ENCODE assay signal across 11 mouse cellular contexts in the genomic region with DNA sequence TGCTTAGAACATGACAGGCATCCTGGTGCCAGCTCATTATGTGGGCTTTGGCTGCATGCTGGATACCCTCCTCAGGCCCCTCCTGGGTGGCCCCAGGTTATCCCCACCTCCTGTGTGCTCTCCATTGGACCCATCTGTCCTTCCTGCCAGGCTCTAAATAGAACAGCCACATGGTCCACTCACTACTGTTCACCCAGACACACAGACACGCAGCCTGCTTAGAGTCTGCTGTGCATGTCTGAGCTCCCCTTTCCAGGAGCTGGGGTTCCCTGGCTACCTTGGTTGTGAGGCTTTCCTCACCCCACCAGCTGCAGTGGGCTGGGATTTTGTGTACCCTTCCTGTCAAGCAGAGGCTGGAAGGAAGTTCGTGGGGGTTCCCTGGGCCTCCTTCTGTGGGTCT. TPM values are rescaled to one million over a fixed set of nuclear protein-coding genes. Genes with fewer than 3 reads are reported as not detected.
DNase-seq lines count a peak whose midpoint lies in the region; ATAC-seq and TF ChIP-seq lines count a peak whose summit lies in the region.
"Had no signal": no experiment of that assay in that cellular context is flagged by ENCODE, and none has a peak within 500 bp of the region (broad histone marks: within the 10 kb centered on the region; RNA-seq: fewer than 3 reads in every experiment).

No protein-coding gene starts in this region.

- peaks cover 11% of the 10 kb centered on the region for H3K4me1 ChIP-seq in forebrain, embryonic 16.5 days (replicated peaks; ENCODE audit: control insufficient read depth, insufficient read depth, low read length)
- peaks cover 20% of the 10 kb centered on the region for H3K4me1 ChIP-seq in forebrain, embryonic 15.5 days
- H3K4me1 ChIP-seq in hindbrain, embryonic 13.5 days (replicated peaks) = peaks cover 48% of the 10 kb centered on the region
- H3K4me1 ChIP-seq in hindbrain, embryonic 16.5 days (ENCODE audit: control insufficient read depth, insufficient read depth, low read depth, low read length) = peaks cover 19% of the 10 kb centered on the region
- H3K4me1 ChIP-seq in bone marrow macrophage, adult 2 months (ENCODE audit: control insufficient read depth, insufficient read depth, low read length) = peaks cover 41% of the 10 kb centered on the region
- H3K4me1 ChIP-seq in heart, postnatal 0 days (ENCODE audit: control insufficient read depth, insufficient read depth) = peaks cover 52% of the 10 kb centered on the region
- H3K4me1 ChIP-seq in liver, embryonic 12.5 days = peaks cover 59% of the 10 kb centered on the region

- no peaks in the 10 kb centered on the region for H3K36me3 ChIP-seq in forebrain, embryonic 16.5 days (ENCODE audit: control insufficient read depth, insufficient read depth)
- no peaks in the 10 kb centered on the region for H3K36me3 ChIP-seq in forebrain, embryonic 15.5 days
- H3K36me3 ChIP-seq in hindbrain, embryonic 13.5 days = peaks cover 8% of the 10 kb centered on the region; the same call in 1 of the 2 replicates
- H3K36me3 ChIP-seq in hindbrain, embryonic 16.5 days (ENCODE audit: control insufficient read depth, insufficient read depth, low read length) = no peaks in the 10 kb centered on the region
- H3K36me3 ChIP-seq in heart, postnatal 0 days (replicated peaks; ENCODE audit: control insufficient read depth, insufficient read depth, low read length) = peaks cover 8% of the 10 kb centered on the region; the same call in 1 of the 2 replicates
- peaks cover 4% of the 10 kb centered on the region; the same call in 1 of the 2 replicates for H3K36me3 ChIP-seq in liver, embryonic 12.5 days

- no peak overlapping the region for H3K9ac ChIP-seq in forebrain, embryonic 16.5 days (replicated peaks; ENCODE audit: low read depth, low read length)
- no peak overlapping the region for H3K9ac ChIP-seq in forebrain, embryonic 15.5 days (replicated peaks)
- H3K9ac ChIP-seq in hindbrain, embryonic 13.5 days = peak overlapping the region; percentile 51
- no peak overlapping the region for H3K9ac ChIP-seq in hindbrain, embryonic 16.5 days (ENCODE audit: low read depth, low read length)
- H3K9ac ChIP-seq in heart, postnatal 0 days (replicated peaks; ENCODE audit: low read depth, low read length) = no peak overlapping the region; the same call in 1 of the 2 replicates
- H3K9ac ChIP-seq in liver, embryonic 12.5 days = no peak overlapping the region

- no peaks in the 10 kb centered on the region for H3K27me3 ChIP-seq in forebrain, embryonic 16.5 days (replicated peaks; ENCODE audit: control insufficient read depth, insufficient read depth, low read length)
- H3K27me3 ChIP-seq in forebrain, embryonic 15.5 days = no peaks in the 10 kb centered on the region
- no peaks in the 10 kb centered on the region for H3K27me3 ChIP-seq in hindbrain, embryonic 13.5 days
- no peaks in the 10 kb centered on the region for H3K27me3 ChIP-seq in hindbrain, embryonic 16.5 days (replicated peaks; ENCODE audit: control insufficient read depth, insufficient read depth, low read length)
- no peaks in the 10 kb centered on the region for H3K27me3 ChIP-seq in heart, postnatal 0 days (ENCODE audit: control insufficient read depth, insufficient read depth, low read length)
- H3K27me3 ChIP-seq in liver, embryonic 12.5 days (replicated peaks) = no peaks in the 10 kb centered on the region

- TF ChIP-seq CTCF in bone marrow macrophage, adult 2 months (IDR thresholded peaks at IDR 0.05; ENCODE audit: low read depth, low read length) = no peak
- no peak for TF ChIP-seq CTCF in heart, postnatal 0 days (IDR thresholded peaks at IDR 0.05; ENCODE audit: low read depth)

- H3K4me3 ChIP-seq in forebrain, embryonic 16.5 days (replicated peaks; ENCODE audit: low read length) = no peak overlapping the region
- no peak overlapping the region for H3K4me3 ChIP-seq in forebrain, embryonic 15.5 days
- no peak overlapping the region for H3K4me3 ChIP-seq in hindbrain, embryonic 13.5 days
- no peak overlapping the region for H3K4me3 ChIP-seq in hindbrain, embryonic 16.5 days (ENCODE audit: low read length)
- H3K4me3 ChIP-seq in bone marrow macrophage, adult 2 months (ENCODE audit: insufficient read depth, low read length) = no peak overlapping the region
- no peak overlapping the region for H3K4me3 ChIP-seq in heart, postnatal 0 days (ENCODE audit: low read depth, low read length)
- no peak overlapping the region for H3K4me3 ChIP-seq in liver, embryonic 12.5 days

- 0 out of 2 replicates have a peak, but pooled peaks have one; percentile 18 for ATAC-seq in forebrain, embryonic 16.5 days
- ATAC-seq in forebrain, embryonic 15.5 days (replicated peaks) = no peak
- ATAC-seq in hindbrain, embryonic 13.5 days (ENCODE audit: low FRiP score) = no peak
- no peak for ATAC-seq in hindbrain, embryonic 16.5 days
- ATAC-seq in heart, postnatal 0 days (ENCODE audit: insufficient read depth, low read depth) = no peak
- no peak for ATAC-seq in liver, embryonic 12.5 days

- no peak overlapping the region for H3K27ac ChIP-seq in forebrain, embryonic 16.5 days (ENCODE audit: low read length)
- H3K27ac ChIP-seq in forebrain, embryonic 15.5 days (replicated peaks) = no peak overlapping the region
- 0 out of 2 replicates have a peak overlapping the region, but pooled peaks have one; percentile 18 for H3K27ac ChIP-seq in hindbrain, embryonic 13.5 days
- no peak overlapping the region for H3K27ac ChIP-seq in hindbrain, embryonic 16.5 days (ENCODE audit: low read depth, low read length)
- H3K27ac ChIP-seq in bone marrow macrophage, adult 2 months (ENCODE audit: insufficient read depth, low read depth, low read length) = 0 out of 2 replicates have a peak overlapping the region, but pooled peaks have one; percentile 4
- H3K27ac ChIP-seq in heart, postnatal 0 days (ENCODE audit: low read depth) = no peak overlapping the region; the same call in 1 of the 2 replicates
- no peak overlapping the region for H3K27ac ChIP-seq in liver, embryonic 12.5 days

- H3K4me2 ChIP-seq in forebrain, embryonic 16.5 days (ENCODE audit: low read length) = no peak overlapping the region
- H3K4me2 ChIP-seq in forebrain, embryonic 15.5 days (replicated peaks) = no peak overlapping the region
- H3K4me2 ChIP-seq in hindbrain, embryonic 13.5 days = no peak overlapping the region
- no peak overlapping the region for H3K4me2 ChIP-seq in hindbrain, embryonic 16.5 days (ENCODE audit: low read length)
- peak overlapping the region; percentile 8; the same call in 1 of the 2 replicates for H3K4me2 ChIP-seq in heart, postnatal 0 days (ENCODE audit: low read depth, low read length)
- no peak overlapping the region for H3K4me2 ChIP-seq in liver, embryonic 12.5 days
- H3K4me2 ChIP-seq: midbrain, embryonic 11.5 days had no signal

- H3K9me3 ChIP-seq in forebrain, embryonic 16.5 days (ENCODE audit: control insufficient read depth, low read length) = no peaks in the 10 kb centered on the region
- H3K9me3 ChIP-seq in forebrain, embryonic 15.5 days = no peaks in the 10 kb centered on the region
- no peaks in the 10 kb centered on the region for H3K9me3 ChIP-seq in hindbrain, embryonic 13.5 days
- H3K9me3 ChIP-seq in hindbrain, embryonic 16.5 days (ENCODE audit: control insufficient read depth, low read length) = no peaks in the 10 kb centered on the region
- no peaks in the 10 kb centered on the region for H3K9me3 ChIP-seq in heart, postnatal 0 days (replicated peaks; ENCODE audit: control insufficient read depth, low read length)
- H3K9me3 ChIP-seq in liver, embryonic 12.5 days (replicated peaks) = no peaks in the 10 kb centered on the region

- no peak for TF ChIP-seq EP300 in heart, postnatal 0 days (IDR thresholded peaks at IDR 0.05; ENCODE audit: low read depth)

- 46% methylated on average over 2 of the region's 2 CpGs for WGBS in forebrain, embryonic 16.5 days
- WGBS in forebrain, embryonic 15.5 days = 38% methylated on average over 2 of the region's 2 CpGs
- WGBS in hindbrain, embryonic 13.5 days = 52% methylated on average over 2 of the region's 2 CpGs
- 50% methylated on average over 2 of the region's 2 CpGs for WGBS in hindbrain, embryonic 16.5 days
- 22% methylated on average over 2 of the region's 2 CpGs for WGBS in heart, postnatal 0 days
- 35% methylated on average over 2 of the region's 2 CpGs for WGBS in liver, embryonic 12.5 days (ENCODE audit: insufficient replicate concordance)

- no peak for DNase-seq in heart, postnatal 0 days (ENCODE audit: low spot score)
- DNase-seq in cerebellum, adult 9-11 months = no peak
- DNase-seq: cerebellum, adult 11-12 months; kidney, adult 18-20 months had no signal

- TF ChIP-seq POLR2A in bone marrow macrophage, adult 2 months (IDR thresholded peaks at IDR 0.05; ENCODE audit: borderline replicate concordance, low read depth, low read length) = no peak

RNA-seq across cellular contexts. Expression of gene Rxra, which starts 56.8 kb away (rescaled TPM):
- polyA plus RNA-seq in forebrain, embryonic 16.5 days (2015; fragmentation: Nextera tagmentation; extraction: Ambion mirVana) = 2.4 and 3.4 TPM in 2 replicates
- 3.2 TPM in 2 replicates for polyA plus RNA-seq in forebrain, embryonic 15.5 days (2015; fragmentation: Nextera tagmentation; extraction: Ambion mirVana)
- 4.6 and 4.7 TPM in 2 replicates for polyA plus RNA-seq in hindbrain, embryonic 13.5 days (2015; fragmentation: Nextera tagmentation; extraction: Ambion mirVana)
- 3.4 and 4.0 TPM in 2 replicates for polyA plus RNA-seq in hindbrain, embryonic 16.5 days (2015; fragmentation: Nextera tagmentation; extraction: Ambion mirVana)
- 35.8 and 39.7 TPM in 2 replicates for polyA plus RNA-seq in bone marrow macrophage, adult 2 months (2012; ENCODE audit: insufficient read depth, insufficient read length, missing spikeins)
- 56.9 and 81.7 TPM in 2 replicates for total RNA-seq in heart, postnatal 0 days (2014; rRNA removed; ENCODE audit: low replicate concordance)
- 4.9 and 5.5 TPM in 2 replicates for polyA plus RNA-seq in heart, postnatal 0 days (2015; fragmentation: Nextera tagmentation; extraction: Ambion mirVana)
- 3.9 and 4.2 TPM in 2 replicates for polyA plus RNA-seq in liver, embryonic 12.5 days (2016; fragmentation: Nextera tagmentation; extraction: Ambion mirVana)

Comparison
In these comparisons a context has a peak if more than half of its experiments do, and no peak if none do; other contexts are left out.
1. H3K27ac ChIP-seq: peak in hindbrain, embryonic 13.5 days (single experiment) and bone marrow macrophage, adult 2 months (single experiment); none in forebrain, embryonic 16.5 days (single experiment), forebrain, embryonic 15.5 days (single experiment), hindbrain, embryonic 16.5 days (single experiment), heart, postnatal 0 days (single experiment) and liver, embryonic 12.5 days (single experiment).